Mouse (Mus musculus) bone marrow, adult 2 months (tissue): Measurements from ENCODE around the gene Gpr146.

ENCODE experiments used
- CTCF ChIP-seq: fragments of 200-500 bp; IDR thresholded peaks from 2 replicates; pipeline ENCODE4 v1.5.1; 2011; ENCODE audit warnings: low read length, control low read depth; ENCODE audit not compliant: control insufficient read depth, insufficient read depth
- POLR2A ChIP-seq: fragments of 200-500 bp; IDR thresholded peaks from 2 replicates; pipeline ENCODE4 v1.6.1; 2011; ENCODE audit warnings: low read depth, mild to moderate bottlenecking, control low read depth, low read length, borderline replicate concordance; ENCODE audit not compliant: control insufficient read depth

DNA sequence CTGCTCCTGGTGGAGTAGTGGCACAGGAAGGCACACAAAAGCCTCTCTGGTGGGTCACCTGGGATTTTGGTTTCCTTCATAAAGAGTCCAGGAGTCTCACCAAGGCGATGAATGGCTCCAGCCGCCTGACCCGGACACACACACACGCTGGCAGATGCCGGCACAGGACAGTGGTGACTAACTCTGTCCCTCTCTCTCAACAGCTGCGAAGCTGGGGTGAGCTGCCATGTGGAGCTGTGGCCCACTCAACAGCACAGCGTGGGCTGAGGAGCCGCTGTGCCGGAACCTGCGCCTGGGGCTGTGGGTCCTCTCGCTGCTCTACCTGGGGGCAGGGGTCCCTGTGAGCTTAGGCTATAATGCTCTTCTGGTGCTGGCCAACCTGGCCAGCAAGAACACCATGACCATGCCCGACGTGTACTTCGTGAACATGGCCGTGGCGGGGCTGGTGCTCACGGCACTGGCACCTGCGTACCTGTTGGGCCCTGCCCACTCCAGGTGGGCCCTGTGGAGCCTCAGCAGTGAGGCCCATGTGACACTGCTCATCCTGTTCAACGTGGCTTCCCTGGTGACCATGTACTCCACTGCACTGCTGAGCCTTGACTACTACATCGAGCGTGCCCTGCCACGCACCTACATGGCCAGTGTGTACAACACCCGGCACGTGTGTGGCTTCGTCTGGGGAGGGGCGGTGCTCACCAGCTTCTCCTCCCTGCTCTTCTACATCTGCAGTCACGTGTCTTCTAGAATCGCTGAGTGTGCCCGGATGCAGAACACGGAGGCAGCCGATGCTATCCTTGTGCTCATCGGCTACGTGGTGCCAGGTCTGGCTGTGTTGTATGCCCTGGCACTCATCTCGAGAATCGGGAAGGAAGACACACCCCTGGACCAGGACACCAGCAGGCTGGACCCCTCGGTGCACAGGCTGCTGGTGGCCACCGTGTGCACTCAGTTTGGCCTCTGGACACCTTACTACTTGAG, 15.0 kb downstream of the Gpr146 start:
- no peak for TF ChIP-seq CTCF
- TF ChIP-seq POLR2A = no peak
